Mouse (Mus musculus): ENCODE measurements around the gene Ptpn6.

Ptpn6 gene

GRCm38 (mm10) chr6:124738511-124739023 lies at the start of gene Ptpn6:
Gene Ptpn6 (minus strand): TSS chr6:124738714.
- peak; percentile 97 for DNase-seq

DNA sequence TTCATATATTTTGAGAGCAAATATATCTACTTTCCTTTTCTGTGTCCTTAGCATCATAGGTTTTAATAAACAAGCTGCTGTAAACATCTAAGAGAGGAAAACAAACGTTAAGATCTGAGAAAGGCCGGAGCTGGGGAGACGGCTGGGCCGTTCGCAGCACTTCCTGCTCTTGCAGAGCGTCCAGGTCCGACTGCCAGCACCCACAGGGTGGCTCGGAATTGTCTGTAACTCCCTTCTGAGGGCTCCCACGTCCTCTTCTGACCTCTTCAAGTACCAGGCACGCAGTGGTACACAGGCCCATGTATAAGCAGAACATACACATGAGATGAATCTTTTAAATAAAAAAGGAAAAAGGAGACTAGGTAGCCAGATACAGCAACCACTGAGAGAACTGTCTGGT lies 49.2 kb upstream of the Ptpn6 start:
- no peak for DNase-seq

DNA sequence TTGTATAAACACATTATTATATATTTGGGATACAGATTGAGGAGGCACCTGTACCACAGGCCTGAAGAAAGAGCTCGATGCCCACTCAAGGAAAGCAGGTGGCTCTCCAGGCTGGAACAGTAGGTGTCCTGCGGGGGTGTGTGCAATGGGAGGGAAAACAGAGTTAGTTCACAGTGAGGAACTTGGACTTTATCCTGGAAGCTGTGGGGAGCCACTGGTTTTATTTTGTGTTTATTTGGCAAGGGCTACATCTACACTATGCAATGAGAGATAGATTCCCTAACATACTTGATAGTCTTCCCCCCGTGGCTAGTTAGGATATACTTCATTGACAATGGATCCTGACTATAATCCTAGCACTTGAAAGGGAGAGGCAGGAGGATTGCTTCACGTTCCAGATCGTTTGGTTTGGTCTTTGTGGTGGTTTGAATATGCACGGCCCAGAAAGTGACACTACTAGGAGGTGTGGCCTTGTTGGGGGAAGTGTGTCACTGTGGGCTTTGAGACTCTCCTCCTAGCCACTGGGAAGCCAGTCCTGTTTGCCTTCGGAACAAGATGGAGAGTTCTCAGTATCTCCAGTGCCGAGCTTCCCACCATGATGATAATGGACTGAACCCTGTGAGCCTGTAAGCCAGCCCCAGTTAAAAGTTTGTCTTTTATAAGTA lies 48.4 kb upstream of the Ptpn6 start:
- peak; percentile 52 for DNase-seq

- no peak for DNase-seq
These were observed 43.9 kb upstream of the Ptpn6 start for GRCm38 (mm10) chr6:124782436-124782835.

DNA sequence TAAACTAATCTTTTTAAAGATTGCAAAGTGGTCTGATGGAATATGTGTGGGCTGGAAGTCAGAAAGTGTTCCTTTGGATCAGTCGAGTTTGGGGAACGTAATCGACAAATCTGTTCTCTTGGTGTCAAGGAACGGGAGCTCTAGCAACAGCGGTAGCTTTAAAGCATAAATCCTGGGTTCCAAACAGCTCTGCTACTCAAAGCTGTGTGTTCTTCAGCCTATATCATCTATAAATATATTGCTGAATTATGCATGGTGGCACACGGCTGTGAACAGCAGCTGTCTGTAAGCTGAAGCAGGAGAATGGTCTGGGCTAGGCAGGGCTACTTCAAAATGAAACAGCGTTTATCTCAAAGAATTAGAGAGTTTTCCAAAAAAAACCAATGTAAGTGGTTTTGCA lies 42.4 kb upstream of the Ptpn6 start:
- DNase-seq: no peak

- no peak for DNase-seq
These were observed 41.5 kb upstream of the Ptpn6 start for GRCm38 (mm10) chr6:124779984-124780416.

- no peak for DNase-seq
These were observed 40.9 kb upstream of the Ptpn6 start, which contains the start of gene Lrrc23 for GRCm38 (mm10) chr6:124779222-124779983. Gene Lrrc23 (minus strand): TSS chr6:124779727.

GRCm38 (mm10) chr6:124770511-124770910 lies 32.0 kb upstream of the Ptpn6 start:
- no peak for DNase-seq

DNA sequence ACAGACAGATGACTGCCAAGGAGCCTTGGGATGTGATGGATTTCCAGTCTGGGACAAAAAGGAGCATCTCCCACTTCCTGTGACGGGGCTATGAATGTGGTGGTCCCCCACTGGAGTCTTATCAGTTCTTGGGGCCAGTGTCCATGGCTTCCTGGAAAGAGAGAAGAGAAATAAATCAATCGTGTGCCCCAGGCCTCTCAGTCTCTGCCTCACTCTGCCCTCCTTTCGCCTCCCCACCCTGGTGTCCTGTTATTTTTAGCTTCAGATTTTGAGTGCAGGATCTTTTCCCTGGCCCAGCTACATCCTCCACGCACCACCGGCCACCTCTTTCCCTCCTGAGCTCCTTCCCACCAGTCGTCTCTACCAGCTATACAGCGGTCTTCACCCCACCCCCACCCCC lies 31.5 kb upstream of the Ptpn6 start:
- no peak for DNase-seq

- DNase-seq: no peak
These were observed 30.7 kb upstream of the Ptpn6 start, which contains the start of gene Eno2 for GRCm38 (mm10) chr6:124769101-124769765. Gene Eno2 (minus strand): TSS chr6:124769673.

- no peak for DNase-seq
These were observed 30.2 kb upstream of the Ptpn6 start for GRCm38 (mm10) chr6:124768704-124769044.

- no peak for DNase-seq
These were observed 29.6 kb upstream of the Ptpn6 start for GRCm38 (mm10) chr6:124767920-124768703.

DNA sequence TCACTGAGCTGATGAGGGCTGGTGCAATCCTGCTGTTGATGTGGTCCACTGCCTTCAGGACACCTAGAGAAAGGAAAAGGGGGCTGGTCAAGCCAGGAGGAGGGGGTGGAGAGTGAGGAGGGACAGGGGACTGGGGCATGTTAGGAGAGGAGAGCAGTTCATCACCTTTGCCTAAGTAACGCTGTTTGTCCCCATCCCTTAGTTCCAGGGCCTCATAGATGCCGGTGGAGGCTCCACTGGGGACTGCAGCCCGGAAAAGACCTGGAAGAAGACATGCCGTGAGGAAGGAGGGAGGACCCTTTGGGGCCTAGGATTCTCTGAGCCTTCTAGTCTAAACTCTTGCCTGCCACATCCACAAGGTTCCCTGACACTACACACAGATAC lies 29.0 kb upstream of the Ptpn6 start:
- DNase-seq: no peak

GRCm38 (mm10) chr6:124765951-124766350 lies 27.4 kb upstream of the Ptpn6 start:
- DNase-seq: no peak

- DNase-seq: peak; percentile 87
These were observed 20.7 kb upstream of the Ptpn6 start for GRCm38 (mm10) chr6:124759259-124759658.

- DNase-seq: no peak
These were observed 20.3 kb upstream of the Ptpn6 start for GRCm38 (mm10) chr6:124758849-124759232.

DNA sequence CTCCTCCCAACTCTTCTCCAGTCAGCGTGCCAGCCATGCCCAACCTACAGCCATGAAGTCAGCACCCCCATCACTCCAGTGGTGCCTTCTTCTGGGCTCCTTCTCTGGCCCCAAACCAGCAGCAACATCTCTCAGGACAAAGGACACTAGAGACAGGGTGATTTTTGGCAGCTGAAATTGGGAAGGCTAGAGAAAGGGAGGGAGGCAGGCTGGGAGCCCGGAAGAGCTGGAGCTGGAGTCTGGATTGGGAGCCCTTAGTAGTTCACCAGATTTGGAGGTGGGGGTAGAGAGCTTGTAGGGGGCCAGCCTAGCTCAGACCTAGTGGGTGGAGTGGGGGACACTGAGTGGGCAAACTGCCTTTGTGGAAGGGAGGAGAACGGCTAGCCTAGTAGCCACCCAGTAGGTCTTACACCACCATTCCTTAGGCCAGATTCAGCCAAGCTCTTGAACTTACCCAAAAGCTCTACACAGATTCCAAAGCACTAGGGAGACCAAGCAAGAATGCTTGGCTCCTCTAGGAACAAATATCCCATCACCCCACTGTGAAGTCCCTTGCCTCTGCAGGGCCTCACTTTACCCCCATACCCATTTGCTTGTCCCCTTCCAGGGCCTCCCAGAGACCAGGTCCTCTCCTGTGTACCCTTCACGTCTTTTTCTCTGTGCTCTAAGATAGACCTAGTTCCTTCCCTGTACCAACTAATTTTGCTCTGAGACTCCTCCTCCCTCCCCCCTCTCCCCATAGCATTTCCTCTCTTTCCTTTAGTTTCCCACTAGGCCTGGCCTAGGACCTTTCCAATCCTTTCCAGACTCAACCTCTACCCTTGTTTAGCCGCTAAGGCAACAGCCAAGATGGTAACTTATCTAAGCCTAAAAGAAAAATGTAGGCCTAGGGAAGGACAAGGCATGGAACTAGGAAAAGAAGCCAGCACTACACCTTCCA lies 19.7 kb upstream of the Ptpn6 start:
- peak; percentile 61 for DNase-seq

- no peak for DNase-seq
These were observed 18.9 kb upstream of the Ptpn6 start for GRCm38 (mm10) chr6:124757351-124757880.

GRCm38 (mm10) chr6:124756652-124757350 lies 18.3 kb upstream of the Ptpn6 start:
- DNase-seq: peak; percentile 81

DNA sequence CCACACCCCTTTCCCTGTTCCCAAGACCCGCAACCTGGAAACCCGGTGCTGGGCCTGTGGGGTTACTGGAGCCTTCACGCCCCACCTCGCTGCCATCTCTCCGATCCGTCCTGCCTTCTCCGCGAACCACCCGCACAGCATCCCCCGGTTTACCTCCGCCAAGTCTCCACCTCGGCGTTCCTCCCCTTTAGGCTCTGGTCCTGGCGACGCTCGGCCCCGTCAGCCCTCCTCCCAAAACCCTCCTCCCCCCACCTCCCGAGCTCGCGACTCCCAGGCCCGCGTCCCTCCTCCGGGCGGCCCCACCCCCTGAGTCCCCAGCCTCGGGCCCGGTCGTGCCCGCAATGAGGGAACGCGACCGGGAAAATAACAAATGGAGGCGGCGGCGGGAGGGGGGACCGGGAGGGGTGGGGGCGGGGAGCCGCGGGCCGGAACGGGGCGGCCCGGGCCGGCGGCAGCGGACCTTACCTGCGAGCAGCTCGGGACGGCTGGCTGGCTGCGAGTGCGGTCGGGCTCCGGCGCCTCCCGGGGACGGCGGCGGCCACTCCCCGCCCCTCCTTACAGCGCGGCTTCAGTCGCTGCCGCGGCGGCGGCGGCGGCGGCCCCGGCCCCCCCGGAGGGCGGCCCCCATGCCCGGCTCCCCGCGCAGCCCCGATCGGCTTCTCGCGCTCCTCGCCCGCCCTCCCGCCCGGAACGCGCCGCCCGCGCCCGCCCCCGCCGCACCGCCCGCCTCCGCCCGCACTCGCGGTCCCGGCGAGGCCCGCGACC lies 17.5 kb upstream of the Ptpn6 start, which contains the start of the genes Gm45234 and Atn1:
TSS of gene Gm45234 (minus strand) at position 191 of the 765 bp plus-strand sequence.
TSS of gene Atn1 (minus strand) at position 694 of the 765 bp plus-strand sequence.
- DNase-seq: peak; percentile 67

Data from kidney, adult 11 months (tissue).